Mouse (Mus musculus): ENCODE results near the gene Trmt112.

DNA sequence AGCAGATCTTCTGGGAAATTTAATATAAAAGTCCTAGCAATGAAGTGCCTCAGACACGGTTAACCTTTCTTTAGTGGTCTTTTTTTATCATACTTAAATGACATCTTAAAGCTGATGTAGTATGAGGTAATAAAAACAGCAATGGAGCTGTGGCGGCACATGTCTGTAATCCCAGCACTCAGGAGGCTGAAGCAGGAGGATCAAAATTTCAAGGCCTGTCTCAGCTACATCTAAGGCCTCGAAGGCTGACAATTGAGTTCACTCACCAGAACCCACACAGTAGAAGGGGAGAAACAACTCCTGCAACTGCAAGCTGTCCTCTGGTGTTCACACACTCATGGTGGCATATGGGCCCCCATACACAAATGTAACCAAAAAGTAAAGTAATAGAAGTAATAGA lies 49.5 kb upstream of the Trmt112 start:
- TF ChIP-seq CTCF (IDR thresholded peaks at IDR 0.05) (no peak), POLR2A (IDR thresholded peaks at IDR 0.05; ENCODE audit: insufficient read depth, low read depth, low read length) (no peak), EP300 (IDR thresholded peaks at IDR 0.05; ENCODE audit: insufficient read depth, low read depth, low read length) (no peak)

Measured in heart, adult 2 months (tissue).